Mouse (Mus musculus) neural tube, embryonic 14.5 days (tissue): ENCODE results near the gene Pgp. TPM values are rescaled to one million over a fixed set of nuclear protein-coding genes. Genes with fewer than 3 reads are reported as not detected.

ENCODE experiments used
- ATAC-seq: fragments of 200-750 bp; cut with Nextera tagmentation; 2 replicates; pipeline ENCODE4 v1.8.0; 2017; ENCODE audit warnings: low read depth, mild to moderate bottlenecking, moderate TSS enrichment, moderate library complexity
- H3K27ac ChIP-seq: fragments of 300-500 bp; sonication (generic); 2 replicates; pipeline ENCODE4 v1.5.1; 2014; ENCODE audit warnings: low read depth, mild to moderate bottlenecking, control low read depth, low read length, moderate library complexity, mixed read lengths
- H3K27me3 ChIP-seq: fragments of 300-500 bp; sonication (generic); 2 replicates; pipeline ENCODE4 v1.6.1; 2014; ENCODE audit warnings: low read length; ENCODE audit not compliant: control insufficient read depth, insufficient read depth
- H3K36me3 ChIP-seq: fragments of 300-500 bp; sonication (generic); 2 replicates; pipeline ENCODE4 v1.6.1; 2014; ENCODE audit warnings: low read length, mixed read lengths; ENCODE audit not compliant: control insufficient read depth, insufficient read depth
- H3K4me1 ChIP-seq: fragments of 300-500 bp; sonication (generic); 2 replicates; pipeline ENCODE4 v1.6.1; 2014; ENCODE audit warnings: low read length; ENCODE audit not compliant: control insufficient read depth, insufficient read depth
- H3K4me2 ChIP-seq: fragments of 300-500 bp; sonication (generic); 2 replicates; pipeline ENCODE4 v1.6.1; 2014; ENCODE audit warnings: mild to moderate bottlenecking, low read depth, low read length, control low read depth
- H3K4me3 ChIP-seq: fragments of 300-500 bp; sonication (generic); 2 replicates; pipeline ENCODE4 v1.5.1; 2014; ENCODE audit warnings: low read depth, low read length, control low read depth, mixed read lengths
- H3K9ac ChIP-seq: fragments of 300-500 bp; sonication (generic); replicated peaks from 2 replicates; pipeline ENCODE4 v1.6.1; 2014; ENCODE audit warnings: low read depth, mild to moderate bottlenecking, control low read depth, low read length, mixed read lengths
- H3K9me3 ChIP-seq: fragments of 300-500 bp; sonication (generic); 2 replicates; pipeline ENCODE4 v1.6.1; 2016; ENCODE audit warnings: low read length; ENCODE audit not compliant: control insufficient read depth
- WGBS: fragments of 180-500 bp; shearing (Covaris S2); extraction: QIAGEN DNeasy Blood & Tissue Kit; methylation state at CpG from one replicate; pipeline ENCODE4 v1.1.7; 2014; 5-methylcytosine and 5-hydroxymethylcytosine counted together
- polyA plus RNA-seq: library from polyadenylated mRNA; unstranded; fragments of >200 nt; fragmentation: Nextera tagmentation; extraction: Ambion mirVana; gene quantifications from 2 replicates; pipeline ENCODE4 v1.2.1, GENCODE M21; 2014

The Pgp gene
- polyA plus RNA-seq, 1 experiment from 2014 or later, result 73.3 TPM

- H3K4me2 ChIP-seq, result no peak overlapping the region
- 43% methylated on average over 11 of the region's 11 CpGs for WGBS
- H3K9me3 ChIP-seq, result no peaks in the 10 kb centered on the region
- H3K9ac ChIP-seq, result peak overlapping the region; percentile 2; the same call in 1 of the 2 replicates
- H3K4me3 ChIP-seq, result no peak overlapping the region
- no peaks in the 10 kb centered on the region for H3K27me3 ChIP-seq
- ATAC-seq, result no peak
- H3K27ac ChIP-seq, result peak overlapping the region; percentile 80
- no peaks in the 10 kb centered on the region for H3K36me3 ChIP-seq
- peaks cover 23% of the 10 kb centered on the region for H3K4me1 ChIP-seq
Observed at GRCm38 (mm10) chr17:24485090-24485860, 15.1 kb downstream of the Pgp start.

GRCm38 (mm10) chr17:24488186-24488661 is 18.0 kb downstream of the Pgp start, which contains the start of gene Caskin1:
TSS of gene Caskin1 (plus strand) at chr17:24488601.
- ATAC-seq, result peak; percentile 64
- H3K27me3 ChIP-seq, result no peaks in the 10 kb centered on the region
- H3K27ac ChIP-seq, result peak within 1 kb of the TSS; percentile 96
- under 1% methylated on average over 42 of the region's 45 CpGs for WGBS
- peak within 1 kb of the TSS; percentile 70 for H3K4me3 ChIP-seq
- H3K4me2 ChIP-seq, result peak within 1 kb of the TSS; percentile 69
- peak within 1 kb of the TSS; percentile 84 for H3K9ac ChIP-seq
- peaks cover 28% of the 10 kb centered on the region for H3K4me1 ChIP-seq
- no peaks in the 10 kb centered on the region for H3K36me3 ChIP-seq
- no peaks in the 10 kb centered on the region for H3K9me3 ChIP-seq

DNA sequence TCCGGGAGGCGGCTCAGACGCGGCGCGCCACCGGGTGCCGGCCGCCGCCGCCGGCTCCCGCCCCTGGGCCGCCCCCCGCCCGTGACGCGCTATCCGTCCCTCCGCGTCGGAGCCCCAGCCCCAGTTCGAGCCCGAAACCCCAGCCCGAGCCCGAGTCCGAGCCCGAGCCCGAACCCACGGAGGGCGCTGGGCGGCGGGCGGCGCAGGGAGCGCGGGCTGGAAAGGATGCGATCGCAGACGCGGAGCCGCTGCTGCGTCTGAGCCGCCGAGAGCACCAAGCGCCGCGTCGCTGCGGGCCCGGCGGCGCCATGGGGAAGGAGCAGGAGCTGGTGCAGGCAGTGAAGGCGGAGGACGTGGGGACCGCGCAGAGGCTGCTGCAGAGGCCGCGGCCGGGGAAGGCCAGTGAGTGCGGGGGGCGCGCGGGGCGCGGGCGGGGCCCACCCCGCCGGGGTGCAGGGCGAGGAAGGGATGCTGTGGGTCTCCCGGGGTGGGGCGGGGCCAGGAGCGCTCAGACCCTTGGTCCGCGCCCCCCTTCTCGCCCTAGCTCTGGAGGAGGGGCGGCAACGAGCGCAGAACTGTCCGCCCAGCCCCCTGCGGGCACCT is 18.6 kb downstream of the Pgp start:
- 0% methylated on average over 55 of the region's 81 CpGs for WGBS
- H3K27ac ChIP-seq, result peak overlapping the region; percentile 96
- H3K36me3 ChIP-seq, result no peaks in the 10 kb centered on the region
- H3K4me1 ChIP-seq, result peaks cover 28% of the 10 kb centered on the region
- H3K9ac ChIP-seq, result peak overlapping the region; percentile 84
- no peaks in the 10 kb centered on the region for H3K9me3 ChIP-seq
- H3K4me2 ChIP-seq, result peak overlapping the region; percentile 69
- H3K4me3 ChIP-seq, result peak overlapping the region; percentile 70
- no peaks in the 10 kb centered on the region for H3K27me3 ChIP-seq
- peak; percentile 81 for ATAC-seq

DNA sequence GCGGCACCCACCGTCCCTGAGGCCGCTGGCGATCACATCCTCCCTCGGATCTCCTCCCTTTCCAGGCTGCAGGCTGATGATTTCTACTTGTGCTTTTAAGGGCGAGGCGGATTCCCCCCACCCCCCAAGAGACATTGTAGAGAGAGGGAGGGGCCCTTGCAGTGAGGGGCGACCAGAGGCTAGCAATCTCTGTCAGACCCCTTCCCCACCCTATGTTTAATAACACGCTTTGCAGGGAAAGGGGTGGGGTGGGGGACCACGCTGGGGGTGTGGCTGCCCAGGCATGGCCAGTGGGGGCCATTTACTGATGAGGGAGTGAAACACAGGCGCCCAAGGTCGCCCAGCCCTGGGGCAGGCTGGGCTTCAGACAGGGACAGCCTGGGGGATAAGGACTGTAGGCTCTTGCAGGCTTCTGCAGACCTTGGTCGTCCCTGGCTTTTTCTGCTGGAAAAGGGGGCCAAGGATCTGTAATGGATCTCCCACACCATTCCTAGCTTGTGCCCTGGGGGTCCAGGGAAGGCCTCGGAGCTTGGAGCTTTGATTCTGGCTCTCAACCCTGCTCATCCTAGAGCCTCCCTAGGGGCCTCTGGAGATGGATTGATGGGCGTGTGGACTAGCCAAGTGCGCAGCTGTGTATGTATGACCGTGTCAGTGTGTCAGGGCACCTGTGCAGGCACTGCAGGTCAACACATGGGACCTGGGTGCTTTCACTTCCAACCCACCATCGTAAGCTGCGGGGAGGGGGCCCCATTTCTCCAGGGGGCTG is 19.3 kb downstream of the Pgp start:
- Histone ChIP-seq H3K27me3 (no peaks in the 10 kb centered on the region), H3K27ac (peak overlapping the region; percentile 96), H3K36me3 (no peaks in the 10 kb centered on the region), H3K4me2 (peak overlapping the region; percentile 69), H3K4me1 (peaks cover 28% of the 10 kb centered on the region), H3K9me3 (no peaks in the 10 kb centered on the region), H3K9ac (peak overlapping the region; percentile 84), H3K4me3 (peak overlapping the region; percentile 70)
- WGBS, result 9% methylated on average over 19 of the region's 19 CpGs
- peak; percentile 24 for ATAC-seq

- no peak for ATAC-seq
- H3K9ac ChIP-seq, result peak overlapping the region; percentile 84; the same call in 1 of the 2 replicates
- no peaks in the 10 kb centered on the region for H3K36me3 ChIP-seq
- H3K9me3 ChIP-seq, result no peaks in the 10 kb centered on the region
- WGBS, result 70% methylated on average over 4 of the region's 4 CpGs
- peaks cover 26% of the 10 kb centered on the region for H3K4me1 ChIP-seq
- H3K27ac ChIP-seq, result no peak overlapping the region
- H3K4me3 ChIP-seq, result peak overlapping the region; percentile 70; the same call in 1 of the 2 replicates
- H3K27me3 ChIP-seq, result no peaks in the 10 kb centered on the region
- peak overlapping the region; percentile 69 for H3K4me2 ChIP-seq
Observed at GRCm38 (mm10) chr17:24490399-24490798, 20.2 kb downstream of the Pgp start.

DNA sequence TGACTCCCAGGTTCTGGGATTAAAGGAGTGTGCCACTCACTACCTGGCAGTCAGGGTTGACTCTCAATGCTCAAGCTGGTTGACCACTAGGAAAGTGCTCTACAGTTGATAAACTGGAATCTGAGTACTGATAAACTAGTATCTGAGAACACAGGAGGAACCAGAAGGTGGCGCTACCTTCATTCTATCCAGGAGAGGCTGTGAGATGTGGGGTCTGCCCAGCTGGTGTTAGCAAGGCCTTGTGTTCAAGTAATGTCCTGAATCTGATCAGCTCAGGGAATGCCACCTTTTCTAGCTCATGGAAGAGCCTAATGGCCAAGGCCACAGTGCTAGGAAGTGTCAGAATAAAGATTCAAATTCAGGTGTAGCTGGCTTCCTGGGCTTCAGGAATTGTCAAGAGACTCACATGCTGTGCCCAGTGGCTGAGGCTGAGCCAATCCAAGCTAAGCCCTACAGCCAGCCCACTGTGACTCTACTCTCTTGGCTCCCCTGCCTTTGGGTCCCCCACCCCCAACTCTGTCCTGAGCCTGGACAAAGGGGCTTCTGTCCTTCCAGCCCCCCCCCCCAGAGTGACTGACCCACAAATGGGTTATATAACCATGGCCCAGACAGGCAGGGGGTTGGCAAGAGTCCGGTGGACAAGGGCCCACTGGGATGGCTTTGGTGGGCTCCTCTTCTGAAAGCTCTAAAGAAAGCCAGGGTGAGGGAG is 24.6 kb downstream of the Pgp start:
- Histone ChIP-seq H3K4me2 (no peak overlapping the region), H3K36me3 (peaks cover 36% of the 10 kb centered on the region), H3K4me3 (no peak overlapping the region), H3K27ac (no peak overlapping the region), H3K27me3 (no peaks in the 10 kb centered on the region), H3K4me1 (peaks cover 10% of the 10 kb centered on the region), H3K9me3 (no peaks in the 10 kb centered on the region), H3K9ac (no peak overlapping the region)
- no peak for ATAC-seq
- 43% methylated on average over 2 of the region's 2 CpGs for WGBS

DNA sequence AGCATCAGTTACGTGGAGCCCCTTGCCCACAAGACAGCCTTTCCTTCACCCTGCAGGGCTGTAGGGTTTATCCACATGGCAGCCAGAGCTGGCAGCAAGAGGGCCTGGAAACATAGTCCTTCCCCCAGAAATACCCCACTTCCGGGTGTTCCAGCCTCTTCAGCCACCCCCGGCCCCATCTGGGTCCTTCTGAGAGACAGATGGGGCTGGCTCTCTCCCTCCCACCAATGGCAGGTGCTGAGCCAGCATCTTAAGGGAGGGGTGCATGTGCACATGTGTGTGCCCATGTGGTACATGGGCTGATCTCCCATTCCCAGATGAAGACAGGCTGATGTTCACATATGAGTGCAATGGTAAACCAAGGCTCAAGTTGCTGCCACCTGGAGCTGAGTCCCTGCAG is 25.3 kb downstream of the Pgp start:
- Histone ChIP-seq H3K27me3 (no peaks in the 10 kb centered on the region), H3K4me2 (no peak overlapping the region), H3K27ac (no peak overlapping the region), H3K4me3 (no peak overlapping the region), H3K4me1 (peaks cover 4% of the 10 kb centered on the region; the same call in 1 of the 2 replicates), H3K9ac (no peak overlapping the region), H3K36me3 (peaks cover 39% of the 10 kb centered on the region), H3K9me3 (no peaks in the 10 kb centered on the region)
- ATAC-seq, result no peak
- 73% methylated on average over 3 of the region's 3 CpGs for WGBS

DNA sequence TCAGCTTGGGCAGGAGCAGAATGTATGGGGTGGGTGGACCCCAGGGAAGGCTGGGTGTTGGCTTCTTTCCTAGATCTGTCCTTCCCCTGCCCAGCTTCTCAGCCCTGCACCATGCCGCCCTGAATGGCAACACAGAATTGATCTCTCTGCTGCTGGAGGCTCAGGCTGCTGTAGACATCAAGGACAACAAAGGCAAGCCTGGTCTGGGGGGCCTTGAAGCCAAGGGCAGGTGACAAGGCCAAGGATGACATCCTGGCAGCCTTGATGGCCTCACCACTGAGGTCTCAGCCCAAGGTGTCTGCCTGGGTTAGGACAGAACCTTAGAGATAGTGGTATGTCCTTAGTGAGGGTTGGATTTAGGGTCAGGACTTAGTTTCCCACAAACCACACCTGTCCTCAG is 25.8 kb downstream of the Pgp start:
- Histone ChIP-seq H3K4me1 (0 out of 2 replicates have a peak, but pooled peaks cover 1% of the 10 kb centered on the region), H3K9ac (no peak overlapping the region)

More for the DNA sequence above, 25.8 kb downstream of the Pgp start:
- H3K9me3 ChIP-seq, result no peaks in the 10 kb centered on the region
- no peak overlapping the region for H3K4me2 ChIP-seq
- WGBS, result 90% methylated on average over 1 of the region's 1 CpGs
- H3K27ac ChIP-seq, result no peak overlapping the region
- no peak for ATAC-seq
- peaks cover 42% of the 10 kb centered on the region for H3K36me3 ChIP-seq
- no peak overlapping the region for H3K4me3 ChIP-seq
- H3K27me3 ChIP-seq, result no peaks in the 10 kb centered on the region
